Mouse (Mus musculus) liver, embryonic 13.5 days (tissue): ENCODE data around the gene Max. TPM values are rescaled to one million over a fixed set of nuclear protein-coding genes. Genes with fewer than 3 reads are reported as not detected.

ENCODE experiments used
- ATAC-seq: fragments of 200-750 bp; cut with Nextera tagmentation; 2 replicates; pipeline ENCODE4 v1.8.0; 2017; ENCODE audit warnings: low read depth, mild to moderate bottlenecking, moderate number of reproducible peaks, moderate library complexity
- DNase-seq: peaks from one replicate; pipeline ENCODE4 v3.0.0; 2022
- H3K27ac ChIP-seq: fragments of 300-500 bp; sonication (generic); 2 replicates; pipeline ENCODE4 v1.5.1; 2015; ENCODE audit warnings: moderate library complexity, mild to moderate bottlenecking, inconsistent platforms
- H3K27me3 ChIP-seq: fragments of 300-500 bp; sonication (generic); 2 replicates; pipeline ENCODE4 v1.6.1; 2015; ENCODE audit warnings: mild to moderate bottlenecking, inconsistent platforms
- H3K36me3 ChIP-seq: fragments of 300-500 bp; sonication (generic); 2 replicates; pipeline ENCODE4 v1.6.1; 2015; ENCODE audit warnings: mild to moderate bottlenecking, inconsistent platforms
- H3K4me1 ChIP-seq: fragments of 300-500 bp; sonication (generic); replicated peaks from 2 replicates; pipeline ENCODE4 v1.6.1; 2015; ENCODE audit warnings: inconsistent platforms
- H3K4me2 ChIP-seq: fragments of 300-500 bp; sonication (generic); 2 replicates; pipeline ENCODE4 v1.6.1; 2015; ENCODE audit warnings: inconsistent platforms, mild to moderate bottlenecking, moderate library complexity
- H3K4me3 ChIP-seq: fragments of 300-500 bp; sonication (generic); replicated peaks from 2 replicates; pipeline ENCODE4 v1.5.1; 2015; ENCODE audit warnings: mild to moderate bottlenecking, inconsistent platforms
- H3K9ac ChIP-seq: fragments of 300-500 bp; sonication (generic); 2 replicates; pipeline ENCODE4 v1.6.1; 2015; ENCODE audit warnings: mild to moderate bottlenecking, inconsistent platforms
- H3K9me3 ChIP-seq: fragments of 300-500 bp; sonication (generic); replicated peaks from 2 replicates; pipeline ENCODE4 v1.6.1; 2016; ENCODE audit warnings: inconsistent platforms
- WGBS: fragments of 180-500 bp; shearing (Covaris S2); methylation state at CpG from one replicate; pipeline ENCODE4 v1.1.7; 2015; ENCODE audit not compliant: insufficient replicate concordance; 5-methylcytosine and 5-hydroxymethylcytosine counted together
- polyA plus RNA-seq: library from polyadenylated mRNA; unstranded; fragments of >200 nt; fragmentation: Nextera tagmentation; extraction: Ambion mirVana; gene quantifications from 2 replicates; pipeline ENCODE4 v1.2.1, GENCODE M21; 2015

Max gene
- polyA plus RNA-seq, 1 experiment from 2014 or later, result 9.1 TPM

GRCm38 (mm10) chr12:76918113-76918512 is 43.9 kb downstream of the Max start:
- H3K4me1 ChIP-seq, result peaks cover 48% of the 10 kb centered on the region
- H3K27ac ChIP-seq, result peak overlapping the region; percentile 81
- H3K4me2 ChIP-seq, result peak overlapping the region; percentile 48
- H3K4me3 ChIP-seq, result no peak overlapping the region
- no peaks in the 10 kb centered on the region for H3K27me3 ChIP-seq
- DNase-seq (no peak), ATAC-seq (peak; percentile 69)
- WGBS, result 61% methylated on average over 6 of the region's 6 CpGs
- peaks cover 76% of the 10 kb centered on the region for H3K36me3 ChIP-seq
- peak overlapping the region; percentile 43; the same call in 1 of the 2 replicates for H3K9ac ChIP-seq
- no peaks in the 10 kb centered on the region for H3K9me3 ChIP-seq

DNA sequence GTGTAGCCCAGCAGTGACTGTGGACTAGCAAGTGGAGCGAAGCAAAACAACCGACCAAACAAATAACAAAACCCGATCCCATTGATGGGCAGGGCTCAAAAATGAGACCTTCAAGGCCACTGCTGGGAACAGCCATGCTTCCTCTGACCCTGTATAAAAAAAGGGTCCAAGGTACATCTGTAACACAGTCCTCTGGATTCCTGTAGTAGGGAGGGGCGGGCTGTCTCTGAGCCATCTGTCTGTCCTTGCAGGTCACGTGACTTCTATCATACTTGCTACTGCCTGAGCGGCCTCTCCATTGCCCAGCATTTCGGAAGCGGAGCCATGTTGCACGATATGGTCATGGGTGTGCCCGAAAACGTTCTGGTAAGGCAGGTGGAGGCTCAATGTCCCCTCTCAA is 45.8 kb downstream of the Max start:
- DNase-seq (no peak), ATAC-seq (no peak)
- peaks cover 67% of the 10 kb centered on the region for H3K4me1 ChIP-seq
- WGBS, result 88% methylated on average over 11 of the region's 11 CpGs
- no peak overlapping the region for H3K9ac ChIP-seq
- H3K4me2 ChIP-seq, result no peak overlapping the region
- H3K9me3 ChIP-seq, result no peaks in the 10 kb centered on the region
- H3K4me3 ChIP-seq, result no peak overlapping the region
- peaks cover 83% of the 10 kb centered on the region for H3K36me3 ChIP-seq
- H3K27me3 ChIP-seq, result no peaks in the 10 kb centered on the region
- 0 out of 2 replicates have a peak overlapping the region, but pooled peaks have one; percentile 24 for H3K27ac ChIP-seq

- peak overlapping the region; percentile 90 for H3K9ac ChIP-seq
These were observed 49.8 kb downstream of the Max start for GRCm38 (mm10) chr12:76912193-76912592.

GRCm38 (mm10) chr12:76911171-76911726 is 50.8 kb downstream of the Max start:
- H3K27ac ChIP-seq, result peak overlapping the region; percentile 99

More at GRCm38 (mm10) chr12:76912193-76912592, 49.8 kb downstream of the Max start:
- peaks cover 64% of the 10 kb centered on the region for H3K4me1 ChIP-seq
- peak overlapping the region; percentile 76 for H3K4me3 ChIP-seq
- ATAC-seq, result no peak
- no peaks in the 10 kb centered on the region for H3K27me3 ChIP-seq
- WGBS, result 37% methylated on average over 9 of the region's 9 CpGs
- H3K27ac ChIP-seq, result peak overlapping the region; percentile 99
- H3K9me3 ChIP-seq, result no peaks in the 10 kb centered on the region
- H3K36me3 ChIP-seq, result peaks cover 67% of the 10 kb centered on the region
- peak overlapping the region; percentile 78 for H3K4me2 ChIP-seq
- no peak for DNase-seq

DNA sequence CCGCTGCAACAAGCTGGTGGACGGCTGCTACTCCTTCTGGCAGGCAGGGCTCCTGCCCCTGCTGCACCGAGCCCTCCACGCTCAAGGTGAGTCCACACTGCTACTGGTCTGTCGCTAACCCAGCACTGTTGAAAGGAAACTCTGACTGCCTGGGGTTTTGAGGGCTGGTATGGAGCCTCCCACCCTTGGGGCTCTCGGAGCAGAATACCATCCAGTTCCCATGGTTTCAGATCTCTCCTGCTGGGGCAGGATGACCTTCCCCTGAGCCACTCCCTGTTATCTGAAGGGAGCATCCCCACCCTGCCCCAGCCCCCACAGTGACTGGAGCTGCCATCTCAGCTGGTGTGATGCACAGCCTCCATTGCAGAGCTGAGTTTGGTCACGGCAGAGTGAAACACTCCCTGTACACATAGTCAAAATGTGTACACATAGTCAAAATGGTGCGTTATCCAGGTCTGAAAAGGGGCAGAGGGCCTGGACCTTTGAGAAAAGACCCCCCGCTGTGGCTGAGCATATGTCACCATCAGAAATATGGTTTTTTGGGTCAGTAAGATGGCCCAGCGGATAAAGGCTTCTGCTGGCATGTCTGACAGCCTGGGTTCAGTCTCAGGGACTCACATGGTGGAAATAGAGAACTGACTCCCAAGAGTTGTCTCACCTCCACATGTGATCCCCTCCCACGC is 51.6 kb downstream of the Max start:
- Histone ChIP-seq H3K9me3 (no peaks in the 10 kb centered on the region), H3K27me3 (no peaks in the 10 kb centered on the region), H3K9ac (peak overlapping the region; percentile 90), H3K4me2 (peak overlapping the region; percentile 78), H3K27ac (peak overlapping the region; percentile 99), H3K36me3 (peaks cover 69% of the 10 kb centered on the region), H3K4me1 (peaks cover 76% of the 10 kb centered on the region), H3K4me3 (peak overlapping the region; percentile 76)
- ATAC-seq, result peak; percentile 88
- peak; percentile 79 for DNase-seq
- WGBS, result 48% methylated on average over 11 of the region's 11 CpGs

More at GRCm38 (mm10) chr12:76911171-76911726, 50.8 kb downstream of the Max start:
- no peak for ATAC-seq
- H3K4me2 ChIP-seq, result peak overlapping the region; percentile 78
- 85% methylated on average over 16 of the region's 16 CpGs for whole genome bisulfite sequencing
- DNase-seq, result no peak
- no peaks in the 10 kb centered on the region for H3K9me3 ChIP-seq
- H3K36me3 ChIP-seq, result peaks cover 66% of the 10 kb centered on the region
- H3K4me1 ChIP-seq, result peaks cover 70% of the 10 kb centered on the region
- H3K27me3 ChIP-seq, result no peaks in the 10 kb centered on the region
- H3K9ac ChIP-seq, result peak overlapping the region; percentile 90
- peak overlapping the region; percentile 76 for H3K4me3 ChIP-seq

- peak overlapping the region; percentile 90 for H3K9ac ChIP-seq
- H3K27me3 ChIP-seq, result no peaks in the 10 kb centered on the region
- 19% methylated on average over 5 of the region's 5 CpGs for WGBS
These were observed 52.8 kb downstream of the Max start for GRCm38 (mm10) chr12:76909218-76909617.

GRCm38 (mm10) chr12:76906278-76906677 is 55.7 kb downstream of the Max start:
- Histone ChIP-seq H3K9me3 (no peaks in the 10 kb centered on the region), H3K9ac (peak overlapping the region; percentile 90), H3K4me3 (peak overlapping the region; percentile 76), H3K36me3 (peaks cover 67% of the 10 kb centered on the region), H3K4me1 (peaks cover 67% of the 10 kb centered on the region), H3K27ac (peak overlapping the region; percentile 99), H3K4me2 (peak overlapping the region; percentile 78), H3K27me3 (no peaks in the 10 kb centered on the region)
- DNase-seq (no peak), ATAC-seq (no peak)
- WGBS, result 35% methylated on average over 1 of the region's 1 CpGs

More at GRCm38 (mm10) chr12:76909218-76909617, 52.8 kb downstream of the Max start:
- Histone ChIP-seq H3K36me3 (peaks cover 67% of the 10 kb centered on the region), H3K9me3 (no peaks in the 10 kb centered on the region), H3K4me3 (peak overlapping the region; percentile 76), H3K27ac (peak overlapping the region; percentile 99), H3K4me2 (peak overlapping the region; percentile 78), H3K4me1 (peaks cover 70% of the 10 kb centered on the region)
- DNase-seq, result peak; percentile 84
- peak; percentile 90 for ATAC-seq

DNA sequence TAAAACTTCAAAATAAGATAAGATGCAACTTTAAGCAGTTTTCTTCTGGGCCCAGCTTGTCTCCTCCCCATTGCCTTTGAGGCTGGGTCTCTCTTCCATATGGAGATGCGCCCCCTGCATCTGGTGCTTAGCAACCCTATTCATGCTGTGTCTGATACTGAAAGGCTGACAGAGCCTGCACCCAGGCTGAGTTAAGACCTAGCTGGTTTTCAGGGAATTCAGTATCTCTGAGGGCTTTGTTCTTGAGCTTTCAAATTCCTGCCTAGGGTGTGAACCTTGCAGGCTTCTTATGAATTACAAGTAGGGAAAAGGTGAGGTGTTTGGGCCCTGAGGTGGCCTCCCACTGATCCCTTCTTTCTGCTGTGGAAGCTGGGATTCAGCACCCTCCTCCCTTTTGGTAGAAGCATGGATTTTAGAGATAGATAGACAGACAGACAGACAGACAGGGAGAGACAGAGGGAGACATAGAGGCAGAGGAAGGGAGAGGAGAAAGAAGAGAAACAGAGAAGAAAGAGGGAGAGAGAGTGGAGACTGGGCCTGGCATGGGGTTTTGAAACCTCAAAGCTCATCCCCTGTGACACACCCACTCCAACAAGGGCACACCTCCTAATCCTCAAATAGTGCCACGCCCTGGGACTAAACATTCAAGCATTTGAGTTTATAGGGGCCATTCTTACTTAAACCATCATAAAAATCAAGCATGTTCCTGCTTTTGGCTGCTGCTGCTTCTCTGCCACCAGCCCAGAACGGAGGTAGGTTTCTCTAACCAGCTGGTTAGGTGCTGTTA is 60.3 kb downstream of the Max start:
- no peak overlapping the region; the same call in 1 of the 2 replicates for H3K27ac ChIP-seq
- no peak overlapping the region for H3K9ac ChIP-seq
- no peak overlapping the region for H3K4me2 ChIP-seq
- no peaks in the 10 kb centered on the region for H3K9me3 ChIP-seq
- ATAC-seq (no peak), DNase-seq (no peak)
- peaks cover 80% of the 10 kb centered on the region for H3K36me3 ChIP-seq
- H3K27me3 ChIP-seq, result no peaks in the 10 kb centered on the region
- peaks cover 30% of the 10 kb centered on the region for H3K4me1 ChIP-seq
- 85% methylated on average over 3 of the region's 3 CpGs for WGBS
- no peak overlapping the region for H3K4me3 ChIP-seq

DNA sequence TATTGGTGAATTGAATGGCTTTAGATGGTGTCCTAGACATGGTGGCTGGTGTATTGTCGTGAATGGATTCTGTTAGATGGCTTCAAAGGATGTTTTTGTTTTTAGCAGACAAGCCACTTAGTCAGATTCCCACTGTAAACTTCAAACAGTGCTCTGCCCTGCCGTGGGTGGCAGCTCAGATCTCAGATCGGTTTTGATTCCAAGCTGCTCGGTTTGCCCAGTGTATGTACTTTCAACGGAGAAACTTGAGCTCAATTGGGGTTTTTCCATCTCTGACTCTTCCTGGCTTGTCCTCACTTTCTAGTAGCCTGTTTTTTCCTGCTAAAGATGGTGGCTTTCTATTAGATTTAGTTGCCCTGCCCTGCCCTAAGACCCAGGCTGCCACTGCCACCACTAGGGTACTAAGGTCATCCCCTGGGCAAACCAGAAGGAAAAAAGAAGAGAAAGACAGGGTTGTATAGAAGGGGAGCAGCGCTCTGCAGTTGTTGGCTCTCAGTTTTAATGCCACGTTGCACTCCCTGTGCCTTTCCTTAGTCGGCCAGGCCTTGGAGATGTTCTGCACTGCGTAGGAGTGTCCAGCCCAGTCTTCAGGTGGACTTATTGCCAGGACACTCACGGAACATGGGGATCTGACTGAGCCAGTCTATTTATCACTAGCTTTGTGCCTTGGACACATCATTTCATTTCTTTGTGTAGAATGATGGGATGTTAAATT is 62.6 kb downstream of the Max start:
- H3K36me3 ChIP-seq, result peaks cover 63% of the 10 kb centered on the region
- no peaks in the 10 kb centered on the region for H3K27me3 ChIP-seq
- no peak overlapping the region for H3K4me2 ChIP-seq
- H3K27ac ChIP-seq, result no peak overlapping the region; the same call in 1 of the 2 replicates
- H3K9ac ChIP-seq, result no peak overlapping the region
- H3K9me3 ChIP-seq, result no peaks in the 10 kb centered on the region
- ATAC-seq (no peak), DNase-seq (no peak)
- H3K4me3 ChIP-seq, result no peak overlapping the region
- peaks cover 20% of the 10 kb centered on the region for H3K4me1 ChIP-seq
- 85% methylated on average over 10 of the region's 10 CpGs for WGBS

DNA sequence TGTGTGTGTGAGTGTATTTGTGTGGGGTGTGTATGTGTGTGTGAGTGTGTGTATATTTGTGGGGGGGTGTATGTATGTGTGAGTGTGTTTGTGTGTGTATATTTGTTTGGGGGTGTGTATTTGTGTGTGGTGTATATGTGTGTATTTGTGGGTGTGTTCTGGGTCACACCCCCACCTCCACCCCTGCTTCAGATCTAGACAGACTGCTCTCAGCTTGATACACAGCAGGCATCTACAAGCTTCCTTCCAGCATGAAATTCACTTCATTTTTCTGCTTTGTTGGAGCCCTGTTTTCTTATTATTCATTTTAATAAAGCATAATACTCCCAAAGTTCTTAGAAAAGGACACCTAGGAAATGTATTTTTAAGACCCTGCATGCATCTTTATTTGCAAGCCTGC is 63.9 kb downstream of the Max start:
- DNase-seq (no peak), ATAC-seq (no peak)
- Histone ChIP-seq H3K4me2 (no peak overlapping the region), H3K9me3 (no peaks in the 10 kb centered on the region), H3K9ac (no peak overlapping the region), H3K4me1 (peaks cover 24% of the 10 kb centered on the region), H3K4me3 (no peak overlapping the region), H3K27ac (no peak overlapping the region), H3K36me3 (peaks cover 55% of the 10 kb centered on the region), H3K27me3 (no peaks in the 10 kb centered on the region)

DNA sequence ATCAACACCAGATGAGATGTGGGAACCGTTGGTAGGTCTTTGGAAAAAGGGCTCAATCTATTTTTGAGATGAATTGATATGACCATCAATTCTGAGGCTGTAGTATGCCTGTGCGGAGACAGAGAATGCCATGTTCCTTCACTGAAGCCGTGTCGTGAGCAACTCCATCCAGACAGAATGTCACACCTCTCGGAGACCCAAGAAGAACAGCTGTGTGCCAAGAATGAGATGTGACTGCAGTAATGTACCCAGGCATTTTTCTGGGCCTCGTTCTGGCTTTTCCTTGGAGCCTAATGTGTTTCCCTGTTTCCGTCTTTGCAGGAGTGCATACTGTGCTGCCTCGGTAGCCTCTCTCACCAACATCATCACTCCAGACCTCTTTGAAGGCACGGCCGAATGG is 65.0 kb downstream of the Max start:
- no peaks in the 10 kb centered on the region for H3K27me3 ChIP-seq
- DNase-seq, result no peak
- H3K4me2 ChIP-seq, result no peak overlapping the region
- no peak overlapping the region for H3K4me3 ChIP-seq
- WGBS, result 86% methylated on average over 10 of the region's 10 CpGs
- peaks cover 51% of the 10 kb centered on the region for H3K36me3 ChIP-seq
- H3K9ac ChIP-seq, result no peak overlapping the region
- ATAC-seq, result no peak
- H3K4me1 ChIP-seq, result peaks cover 16% of the 10 kb centered on the region
- H3K27ac ChIP-seq, result no peak overlapping the region
- no peaks in the 10 kb centered on the region for H3K9me3 ChIP-seq
